Mouse (Mus musculus) olfactory bulb, adult 2 months (tissue): ENCODE data around the gene Fnip2.

ENCODE experiments used
- CTCF ChIP-seq: fragments of 200-500 bp; IDR thresholded peaks from 2 replicates; pipeline ENCODE4 v1.5.1; 2012; ENCODE audit warnings: low read depth, mild to moderate bottlenecking, low read length, moderate library complexity; ENCODE audit not compliant: insufficient read depth
- POLR2A ChIP-seq: fragments of 200-500 bp; IDR thresholded peaks from 2 replicates; pipeline ENCODE4 v1.6.1; 2012; ENCODE audit warnings: mild to moderate bottlenecking, low read depth, low read length, moderate library complexity; ENCODE audit not compliant: insufficient read depth

DNA sequence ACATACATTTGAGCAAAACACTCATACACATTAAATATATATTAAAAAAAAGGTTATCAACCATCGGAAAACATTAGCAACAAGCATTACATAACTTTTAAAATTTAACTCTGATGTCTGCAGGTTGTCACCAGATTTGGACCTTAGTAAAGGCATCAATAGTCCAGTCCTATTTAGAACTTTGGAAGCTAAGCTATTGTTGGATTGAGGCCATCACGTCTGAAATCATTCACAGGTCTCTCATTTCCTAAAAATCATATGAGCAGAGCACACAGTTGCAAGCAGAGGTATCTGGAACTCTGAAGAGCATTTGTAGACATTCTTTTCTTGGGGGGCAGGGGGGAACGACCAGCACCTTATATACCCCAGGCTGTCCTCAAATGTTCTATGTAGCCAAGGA, 28.5 kb downstream of the Fnip2 start:
- TF ChIP-seq CTCF = no peak
- no peak for TF ChIP-seq POLR2A
